Mouse (Mus musculus) liver, embryonic 13.5 days (tissue): ENCODE data around the gene Ncam2. TPM values are rescaled to one million over a fixed set of nuclear protein-coding genes. Genes with fewer than 3 reads are reported as not detected.

Experiments
- ATAC-seq: fragments of 200-750 bp; cut with Nextera tagmentation; 2 replicates; pipeline ENCODE4 v1.8.0; 2017; ENCODE audit warnings: low read depth, mild to moderate bottlenecking, moderate number of reproducible peaks, moderate library complexity
- DNase-seq: peaks from one replicate; pipeline ENCODE4 v3.0.0; 2022
- H3K27ac ChIP-seq: fragments of 300-500 bp; sonication (generic); 2 replicates; pipeline ENCODE4 v1.5.1; 2015; ENCODE audit warnings: moderate library complexity, mild to moderate bottlenecking, inconsistent platforms
- H3K27me3 ChIP-seq: fragments of 300-500 bp; sonication (generic); 2 replicates; pipeline ENCODE4 v1.6.1; 2015; ENCODE audit warnings: mild to moderate bottlenecking, inconsistent platforms
- H3K36me3 ChIP-seq: fragments of 300-500 bp; sonication (generic); 2 replicates; pipeline ENCODE4 v1.6.1; 2015; ENCODE audit warnings: mild to moderate bottlenecking, inconsistent platforms
- H3K4me1 ChIP-seq: fragments of 300-500 bp; sonication (generic); replicated peaks from 2 replicates; pipeline ENCODE4 v1.6.1; 2015; ENCODE audit warnings: inconsistent platforms
- H3K4me2 ChIP-seq: fragments of 300-500 bp; sonication (generic); 2 replicates; pipeline ENCODE4 v1.6.1; 2015; ENCODE audit warnings: inconsistent platforms, mild to moderate bottlenecking, moderate library complexity
- H3K4me3 ChIP-seq: fragments of 300-500 bp; sonication (generic); replicated peaks from 2 replicates; pipeline ENCODE4 v1.5.1; 2015; ENCODE audit warnings: mild to moderate bottlenecking, inconsistent platforms
- H3K9ac ChIP-seq: fragments of 300-500 bp; sonication (generic); 2 replicates; pipeline ENCODE4 v1.6.1; 2015; ENCODE audit warnings: mild to moderate bottlenecking, inconsistent platforms
- H3K9me3 ChIP-seq: fragments of 300-500 bp; sonication (generic); replicated peaks from 2 replicates; pipeline ENCODE4 v1.6.1; 2016; ENCODE audit warnings: inconsistent platforms
- WGBS: fragments of 180-500 bp; shearing (Covaris S2); methylation state at CpG from one replicate; pipeline ENCODE4 v1.1.7; 2015; ENCODE audit not compliant: insufficient replicate concordance; 5-methylcytosine and 5-hydroxymethylcytosine counted together
- polyA plus RNA-seq: library from polyadenylated mRNA; unstranded; fragments of >200 nt; fragmentation: Nextera tagmentation; extraction: Ambion mirVana; gene quantifications from 2 replicates; pipeline ENCODE4 v1.2.1, GENCODE M21; 2015

Gene Ncam2
- polyA plus RNA-seq, 1 experiment from 2014 or later: 0.03 TPM

GRCm38 (mm10) chr16:81204405-81205034 lies 4.0 kb downstream of the Ncam2 start:
- DNase-seq (no peak), ATAC-seq (no peak)
- Histone ChIP-seq H3K4me3 (no peak overlapping the region), H3K4me1 (0 out of 2 replicates have a peak, but pooled peaks cover 4% of the 10 kb centered on the region), H3K9me3 (no peaks in the 10 kb centered on the region), H3K36me3 (no peaks in the 10 kb centered on the region), H3K27ac (no peak overlapping the region), H3K9ac (no peak overlapping the region), H3K4me2 (no peak overlapping the region), H3K27me3 (peaks cover 17% of the 10 kb centered on the region)
- WGBS: 61% methylated on average over 12 of the region's 12 CpGs

- no peak for DNase-seq
- H3K36me3 ChIP-seq: no peaks in the 10 kb centered on the region
Observed at GRCm38 (mm10) chr16:81221176-81221575, 20.7 kb downstream of the Ncam2 start.

GRCm38 (mm10) chr16:81223841-81224240 lies 23.3 kb downstream of the Ncam2 start:
- no peaks in the 10 kb centered on the region for H3K36me3 ChIP-seq
- DNase-seq (no peak), ATAC-seq (no peak)
- H3K27ac ChIP-seq: no peak overlapping the region
- H3K4me3 ChIP-seq: no peak overlapping the region
- H3K27me3 ChIP-seq: no peaks in the 10 kb centered on the region
- no peak overlapping the region for H3K4me2 ChIP-seq
- no peak overlapping the region for H3K9ac ChIP-seq
- no peaks in the 10 kb centered on the region for H3K4me1 ChIP-seq
- no peaks in the 10 kb centered on the region for H3K9me3 ChIP-seq
- 62% methylated on average over 1 of the region's 1 CpGs for WGBS

More at GRCm38 (mm10) chr16:81221176-81221575, 20.7 kb downstream of the Ncam2 start:
- H3K27me3 ChIP-seq: no peaks in the 10 kb centered on the region
- H3K4me2 ChIP-seq: no peak overlapping the region
- 68% methylated on average over 3 of the region's 3 CpGs for WGBS
- no peak overlapping the region for H3K9ac ChIP-seq
- H3K9me3 ChIP-seq: no peaks in the 10 kb centered on the region
- no peaks in the 10 kb centered on the region for H3K4me1 ChIP-seq
- H3K27ac ChIP-seq: no peak overlapping the region
- H3K4me3 ChIP-seq: no peak overlapping the region
- ATAC-seq: no peak

GRCm38 (mm10) chr16:81224253-81224652 lies 23.8 kb downstream of the Ncam2 start:
- no peaks in the 10 kb centered on the region for H3K4me1 ChIP-seq
- no peak overlapping the region for H3K9ac ChIP-seq
- DNase-seq (no peak), ATAC-seq (no peak)
- H3K9me3 ChIP-seq: no peaks in the 10 kb centered on the region
- H3K4me2 ChIP-seq: no peak overlapping the region
- no peak overlapping the region for H3K27ac ChIP-seq
- H3K36me3 ChIP-seq: no peaks in the 10 kb centered on the region
- no peaks in the 10 kb centered on the region for H3K27me3 ChIP-seq
- no peak overlapping the region for H3K4me3 ChIP-seq

DNA sequence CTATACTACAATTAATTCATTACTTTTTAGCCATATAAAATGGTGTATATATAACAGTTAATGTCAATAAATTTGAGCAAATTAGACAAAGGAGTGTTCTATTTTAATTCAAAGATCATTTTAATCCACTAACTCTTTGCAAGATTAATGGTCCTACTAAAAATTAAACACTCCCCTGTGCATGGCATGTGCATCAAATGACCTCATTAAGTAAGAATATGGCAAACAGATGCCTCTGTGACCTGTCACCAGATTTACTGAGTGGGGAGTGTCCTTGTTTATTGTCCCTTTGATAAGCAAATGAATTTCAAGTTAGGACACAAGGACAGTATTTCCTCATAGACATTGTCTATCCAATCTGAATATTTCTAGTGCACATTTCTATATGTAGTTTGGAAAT lies 54.4 kb downstream of the Ncam2 start:
- no peaks in the 10 kb centered on the region for H3K36me3 ChIP-seq
- no peak overlapping the region for H3K4me2 ChIP-seq
- no peaks in the 10 kb centered on the region for H3K27me3 ChIP-seq
- H3K4me1 ChIP-seq: no peaks in the 10 kb centered on the region
- H3K4me3 ChIP-seq: no peak overlapping the region
- H3K27ac ChIP-seq: no peak overlapping the region
- ATAC-seq: no peak
- H3K9me3 ChIP-seq: no peaks in the 10 kb centered on the region
- H3K9ac ChIP-seq: no peak overlapping the region
- no peak for DNase-seq

DNA sequence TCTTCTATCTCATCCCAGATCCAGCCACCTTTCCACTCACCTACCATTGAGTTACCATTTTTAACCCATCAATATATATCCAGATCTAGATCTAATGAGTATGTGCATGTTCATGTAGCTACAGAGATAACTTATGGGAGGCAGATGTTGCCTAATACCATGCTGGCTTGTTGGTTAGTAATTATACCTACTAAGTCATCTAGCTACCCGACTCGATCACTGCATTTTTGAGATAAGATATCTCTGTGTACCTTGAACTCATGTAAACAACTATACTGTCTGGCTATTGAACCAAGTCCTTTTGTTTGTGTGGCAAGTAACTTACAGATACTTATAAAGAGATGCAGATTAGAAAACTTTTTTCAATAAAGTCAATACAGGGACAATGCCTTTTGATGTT lies 59.9 kb downstream of the Ncam2 start:
- no peak overlapping the region for H3K9ac ChIP-seq
- H3K4me1 ChIP-seq: no peaks in the 10 kb centered on the region
- no peaks in the 10 kb centered on the region for H3K27me3 ChIP-seq
- H3K4me2 ChIP-seq: no peak overlapping the region
- no peaks in the 10 kb centered on the region for H3K36me3 ChIP-seq
- H3K4me3 ChIP-seq: no peak overlapping the region
- H3K27ac ChIP-seq: no peak overlapping the region
- no peak for ATAC-seq
- H3K9me3 ChIP-seq: no peaks in the 10 kb centered on the region
- no peak for DNase-seq
- 59% methylated on average over 2 of the region's 2 CpGs for WGBS

GRCm38 (mm10) chr16:81273597-81274360 lies 73.3 kb downstream of the Ncam2 start:
- no peak overlapping the region for H3K4me3 ChIP-seq
- WGBS: 73% methylated on average over 2 of the region's 2 CpGs

GRCm38 (mm10) chr16:81284241-81284640 lies 83.7 kb downstream of the Ncam2 start:
- H3K36me3 ChIP-seq: no peaks in the 10 kb centered on the region
- no peaks in the 10 kb centered on the region for H3K9me3 ChIP-seq
- ATAC-seq (no peak), DNase-seq (no peak)
- no peak overlapping the region for H3K27ac ChIP-seq
- 26% methylated on average over 5 of the region's 5 CpGs for WGBS
- no peak overlapping the region for H3K4me3 ChIP-seq
- no peak overlapping the region for H3K9ac ChIP-seq
- H3K4me2 ChIP-seq: no peak overlapping the region
- H3K27me3 ChIP-seq: no peaks in the 10 kb centered on the region
- H3K4me1 ChIP-seq: no peaks in the 10 kb centered on the region

More at GRCm38 (mm10) chr16:81273597-81274360, 73.3 kb downstream of the Ncam2 start:
- ATAC-seq: no peak
- no peak overlapping the region for H3K4me2 ChIP-seq
- no peak overlapping the region for H3K27ac ChIP-seq
- DNase-seq: no peak
- no peak overlapping the region for H3K9ac ChIP-seq
- H3K4me1 ChIP-seq: no peaks in the 10 kb centered on the region
- no peaks in the 10 kb centered on the region for H3K27me3 ChIP-seq
- no peaks in the 10 kb centered on the region for H3K36me3 ChIP-seq
- H3K9me3 ChIP-seq: no peaks in the 10 kb centered on the region

- no peaks in the 10 kb centered on the region for H3K36me3 ChIP-seq
- H3K4me2 ChIP-seq: no peak overlapping the region
- no peak overlapping the region for H3K4me3 ChIP-seq
- H3K27ac ChIP-seq: no peak overlapping the region
- no peak for DNase-seq
- 68% methylated on average over 7 of the region's 7 CpGs for WGBS
- no peaks in the 10 kb centered on the region for H3K9me3 ChIP-seq
- H3K4me1 ChIP-seq: no peaks in the 10 kb centered on the region
- H3K9ac ChIP-seq: no peak overlapping the region
- no peak for ATAC-seq
- H3K27me3 ChIP-seq: no peaks in the 10 kb centered on the region
Observed at GRCm38 (mm10) chr16:81284859-81285837, 84.7 kb downstream of the Ncam2 start.

DNA sequence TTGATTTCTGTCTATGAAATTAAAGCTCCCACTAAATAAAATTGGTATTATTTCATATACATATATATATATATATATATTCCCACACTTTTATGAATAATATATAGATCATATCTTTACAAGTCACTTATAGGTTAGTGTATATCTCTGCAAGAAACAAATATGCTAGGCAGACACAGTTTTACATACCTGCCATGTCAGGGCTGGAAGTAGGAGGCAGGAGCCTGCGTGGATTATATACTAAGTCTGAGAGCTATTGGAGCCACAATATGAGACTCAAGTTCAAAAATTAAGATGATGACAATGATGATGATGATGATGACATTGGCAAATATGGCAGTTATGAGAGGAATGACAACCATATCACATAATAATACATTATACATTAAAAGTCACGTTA lies 85.4 kb downstream of the Ncam2 start:
- H3K27ac ChIP-seq: no peak overlapping the region
- ATAC-seq (no peak), DNase-seq (no peak)
- H3K9me3 ChIP-seq: no peaks in the 10 kb centered on the region
- H3K4me1 ChIP-seq: no peaks in the 10 kb centered on the region
- H3K4me2 ChIP-seq: no peak overlapping the region
- H3K9ac ChIP-seq: no peak overlapping the region
- H3K4me3 ChIP-seq: no peak overlapping the region
- 65% methylated on average over 2 of the region's 2 CpGs for WGBS
- no peaks in the 10 kb centered on the region for H3K27me3 ChIP-seq
- no peaks in the 10 kb centered on the region for H3K36me3 ChIP-seq

- Histone ChIP-seq H3K4me1 (no peaks in the 10 kb centered on the region), H3K27ac (no peak overlapping the region), H3K4me3 (no peak overlapping the region), H3K4me2 (no peak overlapping the region), H3K27me3 (no peaks in the 10 kb centered on the region), H3K36me3 (no peaks in the 10 kb centered on the region), H3K9me3 (no peaks in the 10 kb centered on the region), H3K9ac (no peak overlapping the region)
- 51% methylated on average over 2 of the region's 2 CpGs for WGBS
- ATAC-seq (no peak), DNase-seq (no peak)
Observed at GRCm38 (mm10) chr16:81303806-81304205, 103.3 kb downstream of the Ncam2 start.
